8 mouse cellular contexts compared by ENCODE assay signal in genomic region chr1:176814036-176814420, GRCm38 (mm10). TPM values are rescaled to one million over a fixed set of nuclear protein-coding genes. Genes with fewer than 3 reads are reported as not detected.
DNase-seq lines count a peak whose midpoint lies in the region; ATAC-seq and TF ChIP-seq lines count a peak whose summit lies in the region.

TSS of gene Cep170 (minus strand) at chr1:176814067.

- peak; percentile 95 for ATAC-seq in embryonic facial prominence, embryonic 14.5 days (ENCODE audit: low read depth)
- peak; percentile 95 for ATAC-seq in limb, embryonic 12.5 days (ENCODE audit: insufficient number of reproducible peaks, insufficient read depth, low FRiP score, low TSS enrichment, low read depth)
- ATAC-seq in midbrain, embryonic 14.5 days (ENCODE audit: low FRiP score, low TSS enrichment) = peak; percentile 95

- peak within 1 kb of the TSS; percentile 94 for H3K9ac ChIP-seq in embryonic facial prominence, embryonic 14.5 days (ENCODE audit: low read depth, low read length)
- peak within 1 kb of the TSS; percentile 93 for H3K9ac ChIP-seq in limb, embryonic 12.5 days (replicated peaks)
- H3K9ac ChIP-seq in midbrain, embryonic 14.5 days (replicated peaks; ENCODE audit: low read length) = peak within 1 kb of the TSS; percentile 97

- no peaks in the 10 kb centered on the region for H3K9me3 ChIP-seq in embryonic facial prominence, embryonic 14.5 days (ENCODE audit: control insufficient read depth, low read length)
- H3K9me3 ChIP-seq in limb, embryonic 12.5 days = no peaks in the 10 kb centered on the region
- no peaks in the 10 kb centered on the region for H3K9me3 ChIP-seq in midbrain, embryonic 14.5 days (ENCODE audit: control insufficient read depth, low read length)

- H3K27ac ChIP-seq in bone marrow, adult 2 months (ENCODE audit: control insufficient read depth, insufficient read depth, low read depth, low read length, poor library complexity) = peak within 1 kb of the TSS; percentile 96
- peak within 1 kb of the TSS; percentile 98 for H3K27ac ChIP-seq in embryonic facial prominence, embryonic 14.5 days (replicated peaks; ENCODE audit: low read depth, low read length)
- H3K27ac ChIP-seq in limb, embryonic 12.5 days = peak within 1 kb of the TSS; percentile 99
- H3K27ac ChIP-seq in midbrain, embryonic 14.5 days (replicated peaks; ENCODE audit: low read depth, low read length) = peak within 1 kb of the TSS; percentile 100

- peak within 1 kb of the TSS; percentile 70 for H3K4me2 ChIP-seq in embryonic facial prominence, embryonic 14.5 days (ENCODE audit: low read depth, low read length)
- H3K4me2 ChIP-seq in limb, embryonic 12.5 days = peak within 1 kb of the TSS; percentile 73
- peak within 1 kb of the TSS; percentile 84 for H3K4me2 ChIP-seq in midbrain, embryonic 14.5 days (ENCODE audit: low read length)

- 0 out of 2 replicates have a peak, but pooled peaks have one; percentile 2 for TF ChIP-seq CTCF in bone marrow, adult 2 months (IDR thresholded peaks at IDR 0.05; ENCODE audit: control insufficient read depth, insufficient read depth, low read length)

- WGBS in bone marrow, adult 2 months = under 1% methylated on average over 28 of the region's 28 CpGs
- WGBS in embryonic facial prominence, embryonic 14.5 days = 0% methylated on average over 25 of the region's 28 CpGs
- under 1% methylated on average over 28 of the region's 28 CpGs for WGBS in limb, embryonic 12.5 days
- WGBS in midbrain, embryonic 14.5 days = under 1% methylated on average over 28 of the region's 28 CpGs

- no peaks in the 10 kb centered on the region for H3K27me3 ChIP-seq in embryonic facial prominence, embryonic 14.5 days (replicated peaks; ENCODE audit: control insufficient read depth, insufficient read depth, low read length)
- H3K27me3 ChIP-seq in limb, embryonic 12.5 days = no peaks in the 10 kb centered on the region
- no peaks in the 10 kb centered on the region for H3K27me3 ChIP-seq in midbrain, embryonic 14.5 days (ENCODE audit: control insufficient read depth, insufficient read depth, low read length)

- H3K36me3 ChIP-seq in embryonic facial prominence, embryonic 14.5 days (ENCODE audit: control insufficient read depth, insufficient read depth, low read length) = no peaks in the 10 kb centered on the region
- H3K36me3 ChIP-seq in limb, embryonic 12.5 days = no peaks in the 10 kb centered on the region
- H3K36me3 ChIP-seq in midbrain, embryonic 14.5 days (ENCODE audit: control insufficient read depth, insufficient read depth, low read length) = no peaks in the 10 kb centered on the region

- H3K4me1 ChIP-seq in bone marrow, adult 2 months (ENCODE audit: control insufficient read depth, insufficient read depth, low read length) = peaks cover 6% of the 10 kb centered on the region
- H3K4me1 ChIP-seq in embryonic facial prominence, embryonic 14.5 days (ENCODE audit: control insufficient read depth, insufficient read depth, low read length) = peaks cover 23% of the 10 kb centered on the region
- H3K4me1 ChIP-seq in limb, embryonic 12.5 days (replicated peaks) = peaks cover 19% of the 10 kb centered on the region
- H3K4me1 ChIP-seq in midbrain, embryonic 14.5 days (ENCODE audit: control insufficient read depth, insufficient read depth, low read length) = peaks cover 28% of the 10 kb centered on the region

- H3K4me3 ChIP-seq in bone marrow, adult 2 months (replicated peaks; ENCODE audit: control insufficient read depth, low read depth, low read length) = peak within 1 kb of the TSS; percentile 80
- peak within 1 kb of the TSS; percentile 83 for H3K4me3 ChIP-seq in embryonic facial prominence, embryonic 14.5 days (ENCODE audit: low read depth, low read length)
- peak within 1 kb of the TSS; percentile 85 for H3K4me3 ChIP-seq in limb, embryonic 12.5 days (replicated peaks)
- peak within 1 kb of the TSS; percentile 87 for H3K4me3 ChIP-seq in midbrain, embryonic 14.5 days (replicated peaks; ENCODE audit: low read depth, low read length)

- DNase-seq in A20 (ENCODE audit: low read depth, low spot score) = peak; percentile 97
- peak; percentile 100 for DNase-seq in embryonic facial prominence, embryonic 14.5 days (ENCODE audit: low spot score)
- DNase-seq in heart, adult 8-10 months (ENCODE audit: low spot score) = peak; percentile 95
- peak; percentile 91 to 95 for DNase-seq in kidney, adult 8-10 months
- peak; percentile 100 for DNase-seq in midbrain, embryonic 14.5 days
- peak; percentile 85 to 93 for DNase-seq in spleen, adult 18-20 months

- peak; percentile 61; the same call in 1 of the 2 replicates for TF ChIP-seq POLR2A in bone marrow, adult 2 months (IDR thresholded peaks at IDR 0.05; ENCODE audit: borderline replicate concordance, control insufficient read depth, low read depth, low read length)

RNA-seq across cellular contexts. Expression of gene Cep170, which starts in this region (rescaled TPM):
- polyA plus RNA-seq in bone marrow, adult 2 months (2011; ENCODE audit: insufficient read depth, insufficient read length, low replicate concordance, missing spikeins) = 6.3 and 12.1 TPM in 2 replicates
- 36.0 and 41.5 TPM in 2 replicates for polyA plus RNA-seq in embryonic facial prominence, embryonic 14.5 days (2014; fragmentation: Nextera tagmentation; extraction: Ambion mirVana)
- total RNA-seq in heart, adult 8-10 months (2022) = 10 to 100 TPM; 16.7 to 22.9 (median 20.5) TPM
- polyA plus RNA-seq in limb, embryonic 12.5 days (2016; fragmentation: Nextera tagmentation; extraction: Ambion mirVana) = 36.4 and 45.2 TPM in 2 replicates
- polyA plus RNA-seq in midbrain, embryonic 14.5 days (2014; fragmentation: Nextera tagmentation; extraction: Ambion mirVana) = 144 and 182 TPM in 2 replicates

Comparison
In these comparisons a context has a peak if more than half of its experiments do, and no peak if none do; other contexts are left out.
1. Peak in every context shown above with its lines: DNase-seq, ATAC-seq, H3K4me3 ChIP-seq and H3K27ac ChIP-seq.